Mouse (Mus musculus) heart, postnatal 0 days (tissue): ENCODE measurements around the gene Surf4.

Source experiments
- CTCF ChIP-seq: IDR thresholded peaks from 2 replicates; pipeline ENCODE4 v1.5.1; 2016; ENCODE audit warnings: antibody characterized with exemption, control low read depth, low read depth
- EP300 ChIP-seq: IDR thresholded peaks from 2 replicates; pipeline ENCODE4 v1.6.1; 2016; ENCODE audit warnings: antibody characterized with exemption, low read depth

DNA sequence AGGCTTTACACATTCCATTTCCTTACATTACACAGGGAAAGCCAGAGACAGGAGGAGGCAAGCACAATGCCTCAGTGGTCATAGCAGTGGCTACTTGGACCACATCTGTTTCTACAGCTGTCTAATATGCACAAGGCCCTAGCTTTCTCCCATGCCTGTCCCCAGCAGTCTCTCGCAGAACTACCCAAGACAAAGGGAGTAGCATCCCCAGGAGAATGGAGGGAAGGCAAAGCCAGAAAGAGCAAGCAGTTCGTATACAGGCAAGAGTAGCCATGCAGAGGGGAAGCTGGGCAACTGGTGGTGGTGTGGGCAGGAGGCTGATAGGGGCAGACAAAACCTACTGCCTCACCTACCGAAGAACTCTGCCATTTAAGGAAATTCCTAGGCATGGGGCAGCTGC, 27.3 kb downstream of the Surf4 start:
- TF ChIP-seq CTCF = no peak
- TF ChIP-seq EP300 = no peak
